Mouse (Mus musculus) heart, postnatal 10 days (tissue): ENCODE data around the gene Cemip. TPM values are rescaled to one million over a fixed set of nuclear protein-coding genes. Genes with fewer than 3 reads are reported as not detected.

Experiments used
- DNase-seq, 2 experiments: peaks; one replicate each; pipeline ENCODE4 v3.0.0; 2021
- intact Hi-C: fragments of 180-260 bp; cut with DNase I; formaldehyde crosslinking; loops from one replicate; pipeline ENCODE4 v1.15.1; 2025
- total RNA-seq, 2 experiments: library from RNA; stranded (reverse); gene quantifications; 2 replicates each; pipeline ENCODE4 v1.2.3; 2021

Gene Cemip
- total RNA-seq, 2 experiments from 2014 or later, result 1.5 TPM

- intact Hi-C loops, result no loop called here
Measured at GRCm38 (mm10) chr7:84032831-84033230, 53.5 kb downstream of the Cemip start.

GRCm38 (mm10) chr7:84029120-84029771, 57.1 kb downstream of the Cemip start:
- peak; percentile 26 to 42 for DNase-seq
- intact Hi-C loops, result loop anchor here (5.0 kb wide), 1 partner anchor 92 kb away; no protein-coding TSS in a partner anchor

More at GRCm38 (mm10) chr7:84032831-84033230, 53.5 kb downstream of the Cemip start:
- no peak for DNase-seq

- DNase-seq, result peak; percentile 13 to 22
- intact Hi-C loops, result loop anchor here (5.0 kb wide), 1 partner anchor 91 kb away; no protein-coding TSS in a partner anchor
Measured at GRCm38 (mm10) chr7:84028368-84028767, 57.9 kb downstream of the Cemip start.

GRCm38 (mm10) chr7:84026950-84027585, 59.2 kb downstream of the Cemip start:
- intact Hi-C loops, result loop anchor here (5.0 kb wide), 1 partner anchor 90 kb away; no protein-coding TSS in a partner anchor
- DNase-seq, result no peak

GRCm38 (mm10) chr7:84026090-84026489, 60.2 kb downstream of the Cemip start:
- intact Hi-C loops, result loop anchor here (5.0 kb wide), 1 partner anchor 89 kb away; no protein-coding TSS in a partner anchor
- DNase-seq, result no peak

GRCm38 (mm10) chr7:84023466-84023865, 62.8 kb downstream of the Cemip start:
- intact Hi-C loops, result no loop called here
- DNase-seq, result no peak

- DNase-seq, result no peak
- intact Hi-C loops, result no loop called here
Measured at GRCm38 (mm10) chr7:84022462-84022861, 63.8 kb downstream of the Cemip start.

GRCm38 (mm10) chr7:84019381-84019780, 66.9 kb downstream of the Cemip start:
- no peak for DNase-seq
- intact Hi-C loops, result no loop called here

GRCm38 (mm10) chr7:84018291-84019266, 67.7 kb downstream of the Cemip start:
- intact Hi-C loops, result no loop called here
- peak; percentile 72 to 75 for DNase-seq

- intact Hi-C loops, result no loop called here
- DNase-seq, result no peak
Measured at GRCm38 (mm10) chr7:84015050-84015449, 71.3 kb downstream of the Cemip start.

- DNase-seq, result peak; percentile 68 to 71
- intact Hi-C loops, result no loop called here
Measured at GRCm38 (mm10) chr7:84013656-84014055, 72.6 kb downstream of the Cemip start.

- DNase-seq, result no peak
- intact Hi-C loops, result no loop called here
Measured at GRCm38 (mm10) chr7:84004357-84004756, 81.9 kb downstream of the Cemip start.

- DNase-seq, result no peak
- intact Hi-C loops, result no loop called here
Measured at GRCm38 (mm10) chr7:84001516-84001915, 84.8 kb downstream of the Cemip start.

GRCm38 (mm10) chr7:84000671-84001070, 85.6 kb downstream of the Cemip start:
- intact Hi-C loops, result no loop called here
- no peak for DNase-seq

- no peak for DNase-seq
Measured at GRCm38 (mm10) chr7:83999647-84000046, 86.7 kb downstream of the Cemip start.

GRCm38 (mm10) chr7:83994348-83994747, 92.0 kb downstream of the Cemip start:
- DNase-seq, result no peak
- intact Hi-C loops, result no loop called here

More at GRCm38 (mm10) chr7:83999647-84000046, 86.7 kb downstream of the Cemip start:
- intact Hi-C loops, result no loop called here

- intact Hi-C loops, result no loop called here
- no peak for DNase-seq
Measured at GRCm38 (mm10) chr7:83989294-83989693, 97.0 kb downstream of the Cemip start.

GRCm38 (mm10) chr7:83985751-83986150, 100.6 kb downstream of the Cemip start:
- intact Hi-C loops, result no loop called here
- no peak for DNase-seq

GRCm38 (mm10) chr7:83982566-83982965, 103.7 kb downstream of the Cemip start:
- intact Hi-C loops, result no loop called here
- DNase-seq, result no peak

GRCm38 (mm10) chr7:83978945-83979536, 107.3 kb downstream of the Cemip start:
- no peak for DNase-seq
- intact Hi-C loops, result no loop called here
